Mouse (Mus musculus): ENCODE measurements around the gene Nsf.
A peak's percentile ranks its signal among the peaks of the same experiment; 100 is the strongest.

Gene Nsf

GRCm38 (mm10) chr11:103953896-103954292 is at the start of gene Nsf:
Gene Nsf (minus strand): TSS chr11:103954056.
- DNase-seq (ENCODE audit: low read depth, low spot score), result peak; percentile 64

- DNase-seq (ENCODE audit: low read depth, low spot score), result no peak
These were observed 49.5 kb upstream of the Nsf start for GRCm38 (mm10) chr11:104003397-104003796.

- no peak for DNase-seq (ENCODE audit: low read depth, low spot score)
These were observed 48.3 kb upstream of the Nsf start for GRCm38 (mm10) chr11:104002191-104002590.

- no peak for DNase-seq (ENCODE audit: low read depth, low spot score)
These were observed 47.6 kb upstream of the Nsf start for GRCm38 (mm10) chr11:104001395-104001955.

GRCm38 (mm10) chr11:104000667-104001394 is 47.0 kb upstream of the Nsf start:
- no peak for DNase-seq (ENCODE audit: low read depth, low spot score)

- DNase-seq (ENCODE audit: low read depth, low spot score), result no peak
These were observed 44.9 kb upstream of the Nsf start for GRCm38 (mm10) chr11:103998737-103999136.

- DNase-seq (ENCODE audit: low read depth, low spot score), result no peak
These were observed 43.5 kb upstream of the Nsf start for GRCm38 (mm10) chr11:103997385-103997784.

GRCm38 (mm10) chr11:103992638-103993037 is 38.8 kb upstream of the Nsf start:
- DNase-seq (ENCODE audit: low read depth, low spot score), result no peak

- DNase-seq (ENCODE audit: low read depth, low spot score), result peak; percentile 71
These were observed 36.2 kb upstream of the Nsf start for GRCm38 (mm10) chr11:103990049-103990557.

GRCm38 (mm10) chr11:103987423-103987822 is 33.6 kb upstream of the Nsf start:
- DNase-seq (ENCODE audit: low read depth, low spot score), result peak; percentile 73

GRCm38 (mm10) chr11:103984067-103984466 is 30.2 kb upstream of the Nsf start:
- no peak for DNase-seq (ENCODE audit: low read depth, low spot score)

GRCm38 (mm10) chr11:103981826-103982225 is 28.0 kb upstream of the Nsf start:
- DNase-seq (ENCODE audit: low read depth, low spot score), result no peak

GRCm38 (mm10) chr11:103979381-103979780 is 25.5 kb upstream of the Nsf start:
- DNase-seq (ENCODE audit: low read depth, low spot score), result no peak

GRCm38 (mm10) chr11:103970876-103971275 is 17.0 kb upstream of the Nsf start:
- DNase-seq (ENCODE audit: low read depth, low spot score), result no peak

- no peak for DNase-seq (ENCODE audit: low read depth, low spot score)
These were observed 15.4 kb upstream of the Nsf start for GRCm38 (mm10) chr11:103969278-103969677.

GRCm38 (mm10) chr11:103967106-103967735 is 13.4 kb upstream of the Nsf start:
- no peak for DNase-seq (ENCODE audit: low read depth, low spot score)

- DNase-seq (ENCODE audit: low read depth, low spot score), result no peak
These were observed 3.0 kb upstream of the Nsf start for GRCm38 (mm10) chr11:103956866-103957265.

- no peak for DNase-seq (ENCODE audit: low read depth, low spot score)
These were observed 592 bp downstream of the Nsf start for GRCm38 (mm10) chr11:103953032-103953895.

- DNase-seq (ENCODE audit: low read depth, low spot score), result no peak
These were observed 1.2 kb downstream of the Nsf start for GRCm38 (mm10) chr11:103952635-103953031.

GRCm38 (mm10) chr11:103951106-103951505 is 2.8 kb downstream of the Nsf start:
- no peak for DNase-seq (ENCODE audit: low read depth, low spot score)

GRCm38 (mm10) chr11:103948952-103949351 is 4.9 kb downstream of the Nsf start:
- no peak for DNase-seq (ENCODE audit: low read depth, low spot score)

- DNase-seq (ENCODE audit: low read depth, low spot score), result no peak
These were observed 11.1 kb downstream of the Nsf start for GRCm38 (mm10) chr11:103942740-103943139.

Data from WW6 (cell line).